Mouse (Mus musculus) forebrain, embryonic 10.5 days (tissue): ENCODE results near the gene Phlda1. TPM values are rescaled to one million over a fixed set of nuclear protein-coding genes. Genes with fewer than 3 reads are reported as not detected.
A peak's percentile ranks its signal among the peaks of the same experiment; 100 is the strongest.
"Not testable (repeated sequence)": the region's sequence is repeated elsewhere in the genome, so short reads cannot be mapped to it uniquely, and the experiment has no call there.

ENCODE experiments used
- DNase-seq: peaks from one replicate; pipeline ENCODE4 v3.0.0-alpha.2; 2017; ENCODE audit warnings: low spot score; ENCODE audit errors: extremely low spot score
- H3K27ac ChIP-seq: fragments of 300-500 bp; sonication (generic); 2 replicates; pipeline ENCODE4 v1.5.1; 2016; ENCODE audit warnings: mild to moderate bottlenecking
- H3K27me3 ChIP-seq: fragments of 300-500 bp; sonication (generic); 2 replicates; pipeline ENCODE4 v1.6.1; 2016; ENCODE audit warnings: mild to moderate bottlenecking; ENCODE audit not compliant: poor library complexity, severe bottlenecking
- H3K36me3 ChIP-seq: fragments of 300-500 bp; sonication (generic); replicated peaks from 2 replicates; pipeline ENCODE4 v1.6.1; 2016; ENCODE audit warnings: mild to moderate bottlenecking, moderate library complexity
- H3K4me1 ChIP-seq: fragments of 300-500 bp; sonication (generic); 2 replicates; pipeline ENCODE4 v1.6.1; 2016
- H3K4me3 ChIP-seq: fragments of 300-500 bp; sonication (generic); 2 replicates; pipeline ENCODE4 v1.5.1; 2016; ENCODE audit warnings: mild to moderate bottlenecking, moderate library complexity
- H3K9me3 ChIP-seq: fragments of 300-500 bp; sonication (generic); 2 replicates; pipeline ENCODE4 v1.6.1; 2016; ENCODE audit warnings: mild to moderate bottlenecking, moderate library complexity
- WGBS: fragments of 180-500 bp; shearing (Covaris S2); methylation state at CpG from one replicate; pipeline ENCODE4 v1.1.7; 2016; 5-methylcytosine and 5-hydroxymethylcytosine counted together
- polyA plus RNA-seq: library from polyadenylated mRNA; unstranded; fragments of >200 nt; fragmentation: Nextera tagmentation; extraction: Ambion mirVana; gene quantifications from 2 replicates; pipeline ENCODE4 v1.2.1, GENCODE M21; 2016

Gene Phlda1
- polyA plus RNA-seq, 1 experiment from 2014 or later, result 15.0 TPM

GRCm38 (mm10) chr10:111479599-111479998 is 26.5 kb upstream of the Phlda1 start:
- Histone ChIP-seq H3K4me1 (peaks cover 54% of the 10 kb centered on the region), H3K27ac (no peak overlapping the region), H3K36me3 (peaks cover 97% of the 10 kb centered on the region), H3K4me3 (no peak overlapping the region), H3K9me3 (no peaks in the 10 kb centered on the region), H3K27me3 (no peaks in the 10 kb centered on the region)
- DNase-seq, result no peak
- WGBS, result 84% methylated on average over 5 of the region's 5 CpGs

GRCm38 (mm10) chr10:111482654-111483053 is 23.4 kb upstream of the Phlda1 start:
- H3K27me3 ChIP-seq, result no peaks in the 10 kb centered on the region
- no peak for DNase-seq
- H3K36me3 ChIP-seq, result peaks cover 97% of the 10 kb centered on the region
- no peaks in the 10 kb centered on the region for H3K9me3 ChIP-seq
- H3K4me1 ChIP-seq, result peaks cover 24% of the 10 kb centered on the region
- H3K4me3 ChIP-seq, result no peak overlapping the region
- no peak overlapping the region for H3K27ac ChIP-seq
- 95% methylated on average over 2 of the region's 2 CpGs for WGBS

- Histone ChIP-seq H3K27me3 (no peaks in the 10 kb centered on the region), H3K9me3 (no peaks in the 10 kb centered on the region), H3K27ac (no peak overlapping the region), H3K4me3 (no peak overlapping the region), H3K36me3 (peaks cover 97% of the 10 kb centered on the region), H3K4me1 (peaks cover 12% of the 10 kb centered on the region)
- DNase-seq, result no peak
- WGBS, result 92% methylated on average over 5 of the region's 5 CpGs
Measured at GRCm38 (mm10) chr10:111484079-111484478, 22.0 kb upstream of the Phlda1 start.

GRCm38 (mm10) chr10:111488793-111489192 is 17.3 kb upstream of the Phlda1 start:
- 84% methylated on average over 2 of the region's 2 CpGs for WGBS
- Histone ChIP-seq H3K36me3 (peaks cover 99% of the 10 kb centered on the region), H3K27me3 (no peaks in the 10 kb centered on the region), H3K4me1 (no peaks in the 10 kb centered on the region), H3K4me3 (no peak overlapping the region), H3K27ac (no peak overlapping the region), H3K9me3 (no peaks in the 10 kb centered on the region)
- no peak for DNase-seq

GRCm38 (mm10) chr10:111490079-111490478 is 16.0 kb upstream of the Phlda1 start:
- H3K36me3 ChIP-seq, result peaks cover 98% of the 10 kb centered on the region
- not testable (repeated sequence) for H3K4me1 ChIP-seq, H3K9me3 ChIP-seq, H3K4me3 ChIP-seq, H3K27ac ChIP-seq, DNase-seq, H3K27me3 ChIP-seq
- 96% methylated on average over 4 of the region's 4 CpGs for WGBS

GRCm38 (mm10) chr10:111495888-111496287 is 10.2 kb upstream of the Phlda1 start:
- H3K36me3 ChIP-seq, result peaks cover 86% of the 10 kb centered on the region
- WGBS, result 94% methylated on average over 7 of the region's 7 CpGs
- no peak for DNase-seq
- no peaks in the 10 kb centered on the region for H3K9me3 ChIP-seq
- no peak overlapping the region for H3K27ac ChIP-seq
- no peaks in the 10 kb centered on the region for H3K4me1 ChIP-seq
- H3K4me3 ChIP-seq, result no peak overlapping the region
- H3K27me3 ChIP-seq, result no peaks in the 10 kb centered on the region

- 78% methylated on average over 6 of the region's 6 CpGs for whole genome bisulfite sequencing
- no peaks in the 10 kb centered on the region for H3K9me3 ChIP-seq
- H3K27ac ChIP-seq, result no peak overlapping the region
- peaks cover 12% of the 10 kb centered on the region for H3K4me1 ChIP-seq
- no peak overlapping the region for H3K4me3 ChIP-seq
- no peaks in the 10 kb centered on the region for H3K27me3 ChIP-seq
- no peak for DNase-seq
- H3K36me3 ChIP-seq, result peaks cover 49% of the 10 kb centered on the region
Measured at GRCm38 (mm10) chr10:111499892-111500291, 6.2 kb upstream of the Phlda1 start.

- 2% methylated on average over 3 of the region's 3 CpGs for WGBS
- peaks cover 41% of the 10 kb centered on the region for H3K4me1 ChIP-seq
Measured at GRCm38 (mm10) chr10:111503071-111503470, 3.0 kb upstream of the Phlda1 start.

GRCm38 (mm10) chr10:111503716-111504115 is 2.4 kb upstream of the Phlda1 start:
- Histone ChIP-seq H3K4me1 (peaks cover 48% of the 10 kb centered on the region), H3K27me3 (peaks cover 6% of the 10 kb centered on the region; the same call in 1 of the 2 replicates), H3K36me3 (peaks cover 11% of the 10 kb centered on the region), H3K27ac (no peak overlapping the region), H3K9me3 (no peaks in the 10 kb centered on the region), H3K4me3 (no peak overlapping the region)
- 64% methylated on average over 10 of the region's 10 CpGs for WGBS
- DNase-seq, result no peak

More at GRCm38 (mm10) chr10:111503071-111503470, 3.0 kb upstream of the Phlda1 start:
- 0 out of 2 replicates have a peak, but pooled peaks cover 3% of the 10 kb centered on the region for H3K27me3 ChIP-seq
- no peak overlapping the region for H3K4me3 ChIP-seq
- no peaks in the 10 kb centered on the region for H3K9me3 ChIP-seq
- DNase-seq, result peak; percentile 72
- H3K27ac ChIP-seq, result no peak overlapping the region
- H3K36me3 ChIP-seq, result peaks cover 17% of the 10 kb centered on the region

GRCm38 (mm10) chr10:111504606-111505005 is 1.5 kb upstream of the Phlda1 start:
- 79% methylated on average over 1 of the region's 1 CpGs for WGBS
- no peak for DNase-seq
- Histone ChIP-seq H3K4me3 (no peak overlapping the region), H3K9me3 (no peaks in the 10 kb centered on the region), H3K27ac (no peak overlapping the region), H3K36me3 (0 out of 2 replicates have a peak, but pooled peaks cover 7% of the 10 kb centered on the region), H3K4me1 (peaks cover 57% of the 10 kb centered on the region), H3K27me3 (peaks cover 15% of the 10 kb centered on the region; the same call in 1 of the 2 replicates)

- Histone ChIP-seq H3K36me3 (0 out of 2 replicates have a peak, but pooled peaks cover 5% of the 10 kb centered on the region), H3K27ac (0 out of 2 replicates have a peak overlapping the region, but pooled peaks have one; percentile 93), H3K27me3 (peaks cover 21% of the 10 kb centered on the region; the same call in 1 of the 2 replicates), H3K4me3 (peak overlapping the region; percentile 86; the same call in 1 of the 2 replicates), H3K4me1 (peaks cover 58% of the 10 kb centered on the region), H3K9me3 (no peaks in the 10 kb centered on the region)
- peak; percentile 36 for DNase-seq
- WGBS, result 57% methylated on average over 7 of the region's 7 CpGs
Measured at GRCm38 (mm10) chr10:111505406-111505805, 680 bp upstream of the Phlda1 start.

GRCm38 (mm10) chr10:111506926-111507459 is 907 bp downstream of the Phlda1 start:
- DNase-seq, result peak; percentile 60
- Histone ChIP-seq H3K4me3 (peak overlapping the region; percentile 86), H3K4me1 (peaks cover 68% of the 10 kb centered on the region), H3K27ac (peak overlapping the region; percentile 93), H3K36me3 (no peaks in the 10 kb centered on the region), H3K27me3 (peaks cover 21% of the 10 kb centered on the region; the same call in 1 of the 2 replicates), H3K9me3 (no peaks in the 10 kb centered on the region)
- under 1% methylated on average over 22 of the region's 23 CpGs for WGBS

GRCm38 (mm10) chr10:111507460-111508211 is 1.6 kb downstream of the Phlda1 start:
- peak overlapping the region; percentile 86 for H3K4me3 ChIP-seq
- under 1% methylated on average over 38 of the region's 38 CpGs for WGBS
- H3K9me3 ChIP-seq, result no peaks in the 10 kb centered on the region
- peaks cover 21% of the 10 kb centered on the region; the same call in 1 of the 2 replicates for H3K27me3 ChIP-seq
- peak overlapping the region; percentile 93 for H3K27ac ChIP-seq
- no peaks in the 10 kb centered on the region for H3K36me3 ChIP-seq
- DNase-seq, result peak; percentile 68
- H3K4me1 ChIP-seq, result peaks cover 66% of the 10 kb centered on the region
